Mouse (Mus musculus) MEL (cell line): ENCODE results near the gene Asb3. TPM values are rescaled to one million over a fixed set of nuclear protein-coding genes. Genes with fewer than 3 reads are reported as not detected.

Source experiments
- DNase-seq: peaks from one replicate; pipeline ENCODE4 v3.0.0; 2011; ENCODE audit warnings: low read depth, low spot score
- H3K27ac ChIP-seq: 2 replicates; pipeline ENCODE4 v1.5.1; 2012; ENCODE audit warnings: low read depth, mild to moderate bottlenecking, control low read depth, low read length, moderate library complexity; ENCODE audit not compliant: control insufficient read depth
- H3K27me3 ChIP-seq, 2 experiments: fragments of 150-350 bp in 1 of 2; sonication (generic) in 1 of 2; 2 replicates each; pipeline ENCODE4 v1.6.1; 2012; ENCODE audit warnings: low read length in 2 of 2, mild to moderate bottlenecking in 2 of 2, improper control_type of control experiment in 1 of 2, moderate library complexity in 1 of 2; ENCODE audit not compliant: insufficient read depth in 2 of 2, control insufficient read depth in 1 of 2
- H3K36me3 ChIP-seq, 2 experiments: 2 replicates each; pipeline ENCODE4 v1.6.1; 2012 to 2014; ENCODE audit warnings: low read length in 2 of 2, improper control_type of control experiment in 1 of 2, inconsistent platforms in 1 of 2, mild to moderate bottlenecking in 1 of 2; ENCODE audit not compliant: insufficient read depth in 2 of 2, control insufficient read depth in 1 of 2
- H3K4me1 ChIP-seq, 2 experiments: fragments of 150-350 bp in 1 of 2; sonication (generic) in 1 of 2; 2 replicates each; pipeline ENCODE4 v1.6.1; 2012; ENCODE audit warnings: low read length in 2 of 2, improper control_type of control experiment in 1 of 2, mild to moderate bottlenecking in 1 of 2; ENCODE audit not compliant: insufficient read depth in 2 of 2, control insufficient read depth in 1 of 2
- H3K4me3 ChIP-seq, 2 experiments: fragments of 150-350 bp in 1 of 2; sonication (generic) in 1 of 2; 2 replicates each; pipeline ENCODE4 v1.5.1; 2012; ENCODE audit warnings: low read depth in 2 of 2, low read length in 2 of 2, mild to moderate bottlenecking in 2 of 2, moderate library complexity in 2 of 2, control low read depth in 1 of 2, improper control_type of control experiment in 1 of 2; ENCODE audit not compliant: control insufficient read depth in 1 of 2, insufficient read depth in 1 of 2
- H3K79me2 ChIP-seq: 2 replicates; pipeline ENCODE4 v1.6.1; 2012; ENCODE audit warnings: mild to moderate bottlenecking, low read length, moderate library complexity; ENCODE audit not compliant: control insufficient read depth, poor library complexity, insufficient read depth
- H3K9ac ChIP-seq: 2 replicates; pipeline ENCODE4 v1.6.1; 2012; ENCODE audit warnings: low read depth, mild to moderate bottlenecking, control low read depth, low read length, moderate library complexity; ENCODE audit not compliant: control insufficient read depth, poor library complexity, severe bottlenecking
- H3K9me3 ChIP-seq: fragments of 150-350 bp; sonication (generic); replicated peaks from 2 replicates; pipeline ENCODE4 v1.6.1; 2012; ENCODE audit warnings: mild to moderate bottlenecking, low read length, improper control_type of control experiment, moderate library complexity; ENCODE audit not compliant: insufficient read depth
- CHD1 ChIP-seq: IDR thresholded peaks from 2 replicates; pipeline ENCODE4 v1.6.1; 2012; ENCODE audit warnings: low read depth, mild to moderate bottlenecking, inconsistent platforms, low read length, improper control_type of control experiment
- CTCF ChIP-seq, 3 experiments: IDR thresholded peaks in 2 of 3; conservative IDR thresholded peaks in 1 of 3; 2 replicates each; pipeline ENCODE4 v1.5.1; 2011 to 2012; ENCODE audit warnings: low read length in 3 of 3, low read depth in 2 of 3, mild to moderate bottlenecking in 2 of 3, improper control_type of control experiment in 1 of 3, inconsistent platforms in 1 of 3, mixed read lengths in 1 of 3, moderate library complexity in 1 of 3; ENCODE audit not compliant: control insufficient read depth in 1 of 3, insufficient read depth in 1 of 3, poor library complexity in 1 of 3, severe bottlenecking in 1 of 3
- ELF1 ChIP-seq: IDR thresholded peaks from 2 replicates; pipeline ENCODE4 v1.6.1; 2014; ENCODE audit warnings: low read depth, mild to moderate bottlenecking, inconsistent platforms, low read length, improper control_type of control experiment, moderate library complexity
- EP300 ChIP-seq, 2 experiments: IDR thresholded peaks; 2 replicates each; pipeline ENCODE4 v1.6.1; 2011; ENCODE audit warnings: improper control_type of control experiment in 2 of 2, low read length in 2 of 2, low read depth in 1 of 2, mild to moderate bottlenecking in 1 of 2
- GABPA ChIP-seq: IDR thresholded peaks from 2 replicates; pipeline ENCODE4 v1.6.1; 2012; ENCODE audit warnings: low read depth, mild to moderate bottlenecking, inconsistent platforms, low read length, improper control_type of control experiment, moderate library complexity
- GATA1 ChIP-seq: IDR thresholded peaks from 2 replicates; pipeline ENCODE4 v1.6.1; 2011; ENCODE audit warnings: low read depth, low read length, improper control_type of control experiment
- MXI1 ChIP-seq: IDR thresholded peaks from 2 replicates; pipeline ENCODE4 v1.6.1; 2011; ENCODE audit warnings: mild to moderate bottlenecking, low read depth, low read length, improper control_type of control experiment
- NELFE ChIP-seq: IDR thresholded peaks from 2 replicates; pipeline ENCODE4 v1.6.1; 2011; ENCODE audit warnings: low read depth, low read length, improper control_type of control experiment
- NRF1 ChIP-seq: IDR thresholded peaks from 2 replicates; pipeline ENCODE4 v1.6.1; 2014; ENCODE audit warnings: low read depth, mild to moderate bottlenecking, inconsistent platforms, low read length, improper control_type of control experiment, moderate library complexity; ENCODE audit not compliant: poor library complexity, insufficient read depth, severe bottlenecking
- RAD21 ChIP-seq: IDR thresholded peaks from 2 replicates; pipeline ENCODE4 v1.6.1; 2011; ENCODE audit warnings: mild to moderate bottlenecking, low read depth, low read length, improper control_type of control experiment
- TAL1 ChIP-seq: IDR thresholded peaks from 2 replicates; pipeline ENCODE4 v1.6.1; 2012; ENCODE audit warnings: mild to moderate bottlenecking, inconsistent platforms, low read length, moderate library complexity, mixed read lengths
- TBP ChIP-seq: IDR thresholded peaks from 2 replicates; pipeline ENCODE4 v1.8.0; 2011; ENCODE audit warnings: low read depth, low read length, improper control_type of control experiment
- USF1 ChIP-seq: IDR thresholded peaks from 2 replicates; pipeline ENCODE4 v1.6.1; 2014; ENCODE audit warnings: low read depth, mild to moderate bottlenecking, inconsistent platforms, low read length, improper control_type of control experiment, moderate library complexity
- ZC3H11A ChIP-seq: IDR thresholded peaks from 2 replicates; pipeline ENCODE4 v1.6.1; 2012; ENCODE audit warnings: low read depth, mild to moderate bottlenecking, inconsistent platforms, low read length, improper control_type of control experiment
- ZKSCAN1 ChIP-seq: IDR thresholded peaks from 2 replicates; pipeline ENCODE4 v1.6.1; 2012; ENCODE audit warnings: low read depth, mild to moderate bottlenecking, inconsistent platforms, low read length, improper control_type of control experiment, moderate library complexity
- ZMIZ1 ChIP-seq: IDR thresholded peaks from 2 replicates; pipeline ENCODE4 v1.6.1; 2012; ENCODE audit warnings: low read depth, mild to moderate bottlenecking, inconsistent platforms, low read length, improper control_type of control experiment, moderate library complexity
- polyA plus RNA-seq, 2 experiments: library from polyadenylated mRNA; stranded (reverse) in 1 of 2; unstranded in 1 of 2; fragments of >175 nt in 1 of 2; fragments of >200 nt in 1 of 2; gene quantifications; 2 replicates each; pipeline versions ENCODE4 v1.2.1 to v1.2.4; 2012; ENCODE audit warnings: low replicate concordance in 2 of 2, low read depth in 1 of 2; ENCODE audit not compliant: insufficient read length in 2 of 2, insufficient read depth in 1 of 2, missing spikeins in 1 of 2
- total RNA-seq: library from RNA; depleted of rRNA; stranded (reverse); fragments of 300-350 nt; gene quantifications from 2 replicates; pipeline ENCODE4 v1.2.3, GENCODE M21; 2012

Asb3 gene
- total and polyA plus RNA-seq, 3 experiments: 7.9 to 14.3 TPM; not detected in 1

- TF ChIP-seq ZMIZ1 (peak; percentile 89), NRF1 (no peak; the same call in 1 of the 2 replicates), CTCF (IDR thresholded peaks at IDR 0.05 in 2 of 3, conservative IDR thresholded peaks at IDR 0.05 in 1 of 3; ENCODE audit: control insufficient read depth in 1 of 3, insufficient read depth in 1 of 3, low read depth in 2 of 3, low read length in 3 of 3, poor library complexity in 1 of 3, severe bottlenecking in 1 of 3) (no peak), GATA1 (no peak), GABPA (no peak), ZC3H11A (no peak), TBP (peak; percentile 91), TAL1 (no peak), NELFE (peak; percentile 88), MXI1 (peak; percentile 83), USF1 (no peak), EP300 (IDR thresholded peaks at IDR 0.05; ENCODE audit: low read depth in 1 of 2, low read length in 2 of 2) (peak; percentile 20 to 27), CHD1 (peak; percentile 87; the same call in 1 of the 2 replicates), ELF1 (peak; percentile 85), RAD21 (no peak)
Measured at GRCm38 (mm10) chr11:30985877-30986624, 100.8 kb downstream of the Asb3 start, which contains the start of gene Chac2 (continued).

GRCm38 (mm10) chr11:30986625-30987017 lies 101.4 kb downstream of the Asb3 start:
- TF ChIP-seq GATA1 (peak; percentile 49; the same call in 1 of the 2 replicates), CHD1 (no peak)
- TF ChIP-seq, all 39 proteins: peak for 1
- DNase-seq: no peak
- Histone ChIP-seq H3K9me3 (no peaks in the 10 kb centered on the region), H3K79me2 (peaks cover 13% of the 10 kb centered on the region), H3K27me3 (no peaks in the 10 kb centered on the region), H3K27ac (peak overlapping the region; percentile 78), H3K36me3 (peaks cover 0 to 22% of the 10 kb centered on the region in 2 experiments; a peak in 3 of 4 replicates), H3K4me1 (peaks cover 0 to 7% of the 10 kb centered on the region in 2 experiments; a peak in 2 of 4 replicates), H3K9ac (peak overlapping the region; percentile 62), H3K4me3 (peak overlapping the region; percentile 30 to 99)

GRCm38 (mm10) chr11:30996670-30997069 lies 111.5 kb downstream of the Asb3 start:
- H3K9ac ChIP-seq: no peak overlapping the region
- H3K27me3 ChIP-seq: no peaks in the 10 kb centered on the region
- no peak for TF ChIP-seq ZKSCAN1
- TF ChIP-seq, all 39 proteins: peak for 0
- H3K4me3 ChIP-seq: no peak overlapping the region
- H3K27ac ChIP-seq: no peak overlapping the region
- peaks cover 18 to 24% of the 10 kb centered on the region in 2 experiments for H3K4me1 ChIP-seq
- no peaks in the 10 kb centered on the region for H3K9me3 ChIP-seq
- H3K79me2 ChIP-seq: peaks cover 3% of the 10 kb centered on the region
- no peak for DNase-seq
- peaks cover 0 to 32% of the 10 kb centered on the region in 2 experiments; a peak in 2 of 4 replicates for H3K36me3 ChIP-seq
